Mouse (Mus musculus): ENCODE data around the gene Ank3. TPM values are rescaled to one million over a fixed set of nuclear protein-coding genes. Genes with fewer than 3 reads are reported as not detected.

Gene Ank3
- total and polyA plus RNA-seq, 2 experiments = 2.9 to 31.0 TPM

- Histone ChIP-seq H3K4me1 (ENCODE audit: control insufficient read depth, insufficient read depth, low read length) (no peaks in the 10 kb centered on the region), H3K27me3 (ENCODE audit: control insufficient read depth, insufficient read depth, low read length) (no peaks in the 10 kb centered on the region), H3K27ac (replicated peaks; ENCODE audit: insufficient read depth, low read depth, low read length) (no peak overlapping the region), H3K4me3 (ENCODE audit: insufficient read depth, low read depth, low read length) (no peak overlapping the region), H3K79me2 (ENCODE audit: control insufficient read depth, insufficient read depth, low read length) (no peaks in the 10 kb centered on the region), H3K36me3 (ENCODE audit: control insufficient read depth, insufficient read depth, low read length) (no peaks in the 10 kb centered on the region), H3K9ac (ENCODE audit: low read depth, low read length) (no peak overlapping the region)
- 83% methylated on average over 3 of the region's 3 CpGs for WGBS
- TF ChIP-seq POLR2A (IDR thresholded peaks at IDR 0.05; ENCODE audit: extremely low read depth, insufficient read depth, low read length) (no peak), CTCF (IDR thresholded peaks at IDR 0.05; ENCODE audit: low read depth, low read length) (no peak)
- DNase-seq (ENCODE audit: extremely low read depth, low read depth, low spot score) = no peak
Measured at GRCm38 (mm10) chr10:69671505-69671904, 272.9 kb downstream of the Ank3 start.

- DNase-seq (ENCODE audit: extremely low read depth, low read depth, low spot score) = no peak
- H3K27me3 ChIP-seq (ENCODE audit: control insufficient read depth, insufficient read depth, low read length) = no peaks in the 10 kb centered on the region
- no peaks in the 10 kb centered on the region for H3K36me3 ChIP-seq (ENCODE audit: control insufficient read depth, insufficient read depth, low read length)
- no peaks in the 10 kb centered on the region for H3K4me1 ChIP-seq (ENCODE audit: control insufficient read depth, insufficient read depth, low read length)
- H3K27ac ChIP-seq (replicated peaks; ENCODE audit: insufficient read depth, low read depth, low read length) = no peak overlapping the region
- no peak for TF ChIP-seq POLR2A (IDR thresholded peaks at IDR 0.05; ENCODE audit: extremely low read depth, insufficient read depth, low read length)
- no peak for TF ChIP-seq CTCF (IDR thresholded peaks at IDR 0.05; ENCODE audit: low read depth, low read length)
- no peak overlapping the region for H3K4me3 ChIP-seq (ENCODE audit: insufficient read depth, low read depth, low read length)
- H3K79me2 ChIP-seq (ENCODE audit: control insufficient read depth, insufficient read depth, low read length) = no peaks in the 10 kb centered on the region
- no peak overlapping the region for H3K9ac ChIP-seq (ENCODE audit: low read depth, low read length)
Measured at GRCm38 (mm10) chr10:69672545-69672944, 274.0 kb downstream of the Ank3 start.

GRCm38 (mm10) chr10:69678230-69678629, 279.7 kb downstream of the Ank3 start:
- WGBS = 91% methylated on average over 15 of the region's 15 CpGs
- H3K79me2 ChIP-seq (ENCODE audit: control insufficient read depth, insufficient read depth, low read length) = no peaks in the 10 kb centered on the region
- no peak for DNase-seq (ENCODE audit: extremely low read depth, low read depth, low spot score)
- H3K36me3 ChIP-seq (ENCODE audit: control insufficient read depth, insufficient read depth, low read length) = no peaks in the 10 kb centered on the region
- H3K4me3 ChIP-seq (ENCODE audit: insufficient read depth, low read depth, low read length) = no peak overlapping the region
- H3K27me3 ChIP-seq (ENCODE audit: control insufficient read depth, insufficient read depth, low read length) = no peaks in the 10 kb centered on the region
- no peaks in the 10 kb centered on the region for H3K4me1 ChIP-seq (ENCODE audit: control insufficient read depth, insufficient read depth, low read length)
- H3K27ac ChIP-seq (replicated peaks; ENCODE audit: insufficient read depth, low read depth, low read length) = no peak overlapping the region
- no peak overlapping the region for H3K9ac ChIP-seq (ENCODE audit: low read depth, low read length)
- no peak for TF ChIP-seq CTCF (IDR thresholded peaks at IDR 0.05; ENCODE audit: low read depth, low read length)
- no peak for TF ChIP-seq POLR2A (IDR thresholded peaks at IDR 0.05; ENCODE audit: extremely low read depth, insufficient read depth, low read length)

GRCm38 (mm10) chr10:69686336-69686735, 287.8 kb downstream of the Ank3 start:
- H3K4me3 ChIP-seq (ENCODE audit: insufficient read depth, low read depth, low read length) = no peak overlapping the region
- no peak overlapping the region for H3K9ac ChIP-seq (ENCODE audit: low read depth, low read length)
- H3K4me1 ChIP-seq (ENCODE audit: control insufficient read depth, insufficient read depth, low read length) = 0 out of 2 replicates have a peak, but pooled peaks cover 2% of the 10 kb centered on the region
- no peaks in the 10 kb centered on the region for H3K79me2 ChIP-seq (ENCODE audit: control insufficient read depth, insufficient read depth, low read length)
- no peak for TF ChIP-seq POLR2A (IDR thresholded peaks at IDR 0.05; ENCODE audit: extremely low read depth, insufficient read depth, low read length)
- no peak for TF ChIP-seq CTCF (IDR thresholded peaks at IDR 0.05; ENCODE audit: low read depth, low read length)
- no peaks in the 10 kb centered on the region for H3K36me3 ChIP-seq (ENCODE audit: control insufficient read depth, insufficient read depth, low read length)
- peak; percentile 45 for DNase-seq (ENCODE audit: extremely low read depth, low read depth, low spot score)
- H3K27me3 ChIP-seq (ENCODE audit: control insufficient read depth, insufficient read depth, low read length) = no peaks in the 10 kb centered on the region
- H3K27ac ChIP-seq (replicated peaks; ENCODE audit: insufficient read depth, low read depth, low read length) = no peak overlapping the region
- WGBS = 31% methylated on average over 1 of the region's 1 CpGs

GRCm38 (mm10) chr10:69689096-69689495, 290.5 kb downstream of the Ank3 start:
- no peak for TF ChIP-seq POLR2A (IDR thresholded peaks at IDR 0.05; ENCODE audit: extremely low read depth, insufficient read depth, low read length)
- TF ChIP-seq CTCF (IDR thresholded peaks at IDR 0.05; ENCODE audit: low read depth, low read length) = no peak
- 92% methylated on average over 12 of the region's 12 CpGs for WGBS
- DNase-seq (ENCODE audit: extremely low read depth, low read depth, low spot score) = no peak
- H3K27me3 ChIP-seq (ENCODE audit: control insufficient read depth, insufficient read depth, low read length) = no peaks in the 10 kb centered on the region
- H3K4me1 ChIP-seq (ENCODE audit: control insufficient read depth, insufficient read depth, low read length) = 0 out of 2 replicates have a peak, but pooled peaks cover 2% of the 10 kb centered on the region
- H3K27ac ChIP-seq (replicated peaks; ENCODE audit: insufficient read depth, low read depth, low read length) = no peak overlapping the region
- H3K36me3 ChIP-seq (ENCODE audit: control insufficient read depth, insufficient read depth, low read length) = no peaks in the 10 kb centered on the region
- H3K4me3 ChIP-seq (ENCODE audit: insufficient read depth, low read depth, low read length) = no peak overlapping the region
- H3K9ac ChIP-seq (ENCODE audit: low read depth, low read length) = no peak overlapping the region
- no peaks in the 10 kb centered on the region for H3K79me2 ChIP-seq (ENCODE audit: control insufficient read depth, insufficient read depth, low read length)

GRCm38 (mm10) chr10:69690131-69690960, 291.8 kb downstream of the Ank3 start:
- TF ChIP-seq POLR2A (IDR thresholded peaks at IDR 0.05; ENCODE audit: extremely low read depth, insufficient read depth, low read length) = no peak
- TF ChIP-seq CTCF (IDR thresholded peaks at IDR 0.05; ENCODE audit: low read depth, low read length) = no peak
- no peaks in the 10 kb centered on the region for H3K27me3 ChIP-seq (ENCODE audit: control insufficient read depth, insufficient read depth, low read length)
- H3K4me1 ChIP-seq (ENCODE audit: control insufficient read depth, insufficient read depth, low read length) = 0 out of 2 replicates have a peak, but pooled peaks cover 2% of the 10 kb centered on the region
- no peak overlapping the region for H3K27ac ChIP-seq (replicated peaks; ENCODE audit: insufficient read depth, low read depth, low read length)
- no peak overlapping the region for H3K4me3 ChIP-seq (ENCODE audit: insufficient read depth, low read depth, low read length)
- 32% methylated on average over 12 of the region's 12 CpGs for WGBS
- no peak for DNase-seq (ENCODE audit: extremely low read depth, low read depth, low spot score)
- no peak overlapping the region for H3K9ac ChIP-seq (ENCODE audit: low read depth, low read length)
- no peaks in the 10 kb centered on the region for H3K79me2 ChIP-seq (ENCODE audit: control insufficient read depth, insufficient read depth, low read length)
- no peaks in the 10 kb centered on the region for H3K36me3 ChIP-seq (ENCODE audit: control insufficient read depth, insufficient read depth, low read length)

All from liver, adult 2 months (tissue).